Mouse (Mus musculus) liver, postnatal 0 days (tissue): ENCODE data around the gene Wars. TPM values are rescaled to one million over a fixed set of nuclear protein-coding genes. Genes with fewer than 3 reads are reported as not detected.

Experiments used
- ATAC-seq: fragments of 200-750 bp; cut with Nextera tagmentation; 2 replicates; pipeline ENCODE4 v1.8.0; 2017; ENCODE audit warnings: mild to moderate bottlenecking, moderate library complexity
- DNase-seq: peaks from one replicate; pipeline ENCODE4 v3.0.0-alpha.2; 2016
- H3K27ac ChIP-seq: fragments of 300-500 bp; sonication (generic); 2 replicates; pipeline ENCODE4 v1.5.1; 2014; ENCODE audit warnings: antibody characterized with exemption, moderate library complexity, mild to moderate bottlenecking, low read depth
- H3K27me3 ChIP-seq: fragments of 300-500 bp; sonication (generic); 2 replicates; pipeline ENCODE4 v1.6.1; 2014; ENCODE audit warnings: low read length, control low read depth, mixed read lengths; ENCODE audit not compliant: insufficient read depth
- H3K36me3 ChIP-seq: fragments of 300-500 bp; sonication (generic); replicated peaks from 2 replicates; pipeline ENCODE4 v1.6.1; 2014; ENCODE audit warnings: mild to moderate bottlenecking, control low read depth, low read length, moderate library complexity, mixed read lengths; ENCODE audit not compliant: insufficient read depth
- H3K4me1 ChIP-seq: fragments of 300-500 bp; sonication (generic); 2 replicates; pipeline ENCODE4 v1.6.1; 2014; ENCODE audit warnings: antibody characterized with exemption, mild to moderate bottlenecking, control low read depth; ENCODE audit not compliant: insufficient read depth
- H3K4me2 ChIP-seq: fragments of 300-500 bp; sonication (generic); 2 replicates; pipeline ENCODE4 v1.6.1; 2014; ENCODE audit warnings: low read depth, mild to moderate bottlenecking, low read length, moderate library complexity, mixed read lengths
- H3K4me3 ChIP-seq: fragments of 300-500 bp; sonication (generic); 2 replicates; pipeline ENCODE4 v1.5.1; 2014; ENCODE audit warnings: low read depth, low read length
- H3K9ac ChIP-seq: fragments of 300-500 bp; sonication (generic); replicated peaks from 2 replicates; pipeline ENCODE4 v1.6.1; 2014; ENCODE audit warnings: mild to moderate bottlenecking, moderate library complexity
- H3K9me3 ChIP-seq: fragments of 300-500 bp; sonication (generic); 2 replicates; pipeline ENCODE4 v1.6.1; 2016; ENCODE audit warnings: mild to moderate bottlenecking, control low read depth, low read length, mixed read lengths
- CTCF ChIP-seq: sonication (generic); IDR thresholded peaks from 2 replicates; pipeline ENCODE4 v1.5.1; 2016; ENCODE audit warnings: antibody characterized with exemption, low read depth
- EP300 ChIP-seq: IDR thresholded peaks from 2 replicates; pipeline ENCODE4 v1.6.1; 2016; ENCODE audit warnings: antibody characterized with exemption, low read depth, mild to moderate bottlenecking
- WGBS: fragments of 180-500 bp; shearing (Covaris S2); extraction: QIAGEN DNeasy Blood & Tissue Kit; methylation state at CpG from one replicate; pipeline ENCODE4 v1.1.7; 2014; ENCODE audit not compliant: insufficient replicate concordance; 5-methylcytosine and 5-hydroxymethylcytosine counted together
- polyA plus RNA-seq: library from polyadenylated mRNA; unstranded; fragments of >200 nt; fragmentation: Nextera tagmentation; extraction: Ambion mirVana; gene quantifications from 2 replicates; pipeline ENCODE4 v1.2.1, GENCODE M21; 2015

Wars gene
- polyA plus RNA-seq, 1 experiment from 2014 or later, result 15.9 TPM

DNA sequence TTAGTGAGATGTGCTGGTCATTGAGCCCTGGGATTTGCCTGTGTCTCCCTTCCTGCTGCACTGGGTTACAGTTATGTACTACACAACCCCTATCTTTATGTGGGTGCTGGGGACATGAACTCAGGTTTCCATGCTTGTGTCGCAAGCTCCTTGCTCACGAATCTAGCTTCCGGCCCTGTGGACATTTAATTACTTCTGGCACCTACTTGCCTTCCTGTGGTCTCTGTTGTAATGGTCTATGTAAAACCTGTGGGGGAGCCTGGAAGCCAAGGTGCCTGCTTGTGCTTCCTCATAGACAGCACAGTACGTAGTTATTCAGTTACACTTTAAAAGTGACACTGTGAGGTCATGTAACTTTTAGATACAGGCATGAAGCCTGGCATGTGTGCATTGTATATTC lies 43.5 kb upstream of the Wars start:
- WGBS, result 54% methylated on average over 4 of the region's 4 CpGs
- Histone ChIP-seq H3K36me3 (no peaks in the 10 kb centered on the region), H3K4me2 (no peak overlapping the region), H3K27me3 (no peaks in the 10 kb centered on the region), H3K4me1 (peaks cover 3% of the 10 kb centered on the region; the same call in 1 of the 2 replicates), H3K27ac (no peak overlapping the region), H3K9me3 (no peaks in the 10 kb centered on the region), H3K9ac (no peak overlapping the region), H3K4me3 (no peak overlapping the region)
- ATAC-seq (0 out of 2 replicates have a peak, but pooled peaks have one; percentile 23), DNase-seq (peak; percentile 24)
- TF ChIP-seq CTCF (no peak), EP300 (no peak)

DNA sequence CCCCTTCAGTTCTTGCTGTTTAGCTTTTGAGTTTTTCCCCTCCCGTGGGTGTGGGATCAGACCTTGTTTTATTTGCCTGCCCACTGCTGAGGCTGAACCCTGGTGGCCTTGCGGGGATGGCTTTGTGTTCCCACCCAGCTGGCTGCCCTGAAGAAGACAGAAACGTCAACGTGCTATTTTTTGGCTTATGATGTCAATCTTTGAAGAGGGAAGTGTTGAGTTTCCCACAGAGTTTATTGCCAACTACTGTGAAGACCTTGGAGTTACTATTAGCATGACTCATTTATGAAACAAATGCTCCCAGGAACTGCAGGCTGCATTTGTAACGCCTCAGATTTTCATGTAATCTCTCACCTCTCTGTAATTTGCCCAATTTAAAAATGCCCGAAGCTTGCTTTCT lies 42.9 kb upstream of the Wars start:
- no peak for DNase-seq
- H3K4me2 ChIP-seq, result no peak overlapping the region
- H3K27ac ChIP-seq, result no peak overlapping the region
- TF ChIP-seq CTCF (no peak), EP300 (no peak)
- ATAC-seq, result no peak
- no peak overlapping the region for H3K9ac ChIP-seq
- no peaks in the 10 kb centered on the region for H3K9me3 ChIP-seq
- no peaks in the 10 kb centered on the region for H3K27me3 ChIP-seq
- H3K4me1 ChIP-seq, result peaks cover 3% of the 10 kb centered on the region; the same call in 1 of the 2 replicates
- no peak overlapping the region for H3K4me3 ChIP-seq
- no peaks in the 10 kb centered on the region for H3K36me3 ChIP-seq
- 43% methylated on average over 6 of the region's 6 CpGs for WGBS

DNA sequence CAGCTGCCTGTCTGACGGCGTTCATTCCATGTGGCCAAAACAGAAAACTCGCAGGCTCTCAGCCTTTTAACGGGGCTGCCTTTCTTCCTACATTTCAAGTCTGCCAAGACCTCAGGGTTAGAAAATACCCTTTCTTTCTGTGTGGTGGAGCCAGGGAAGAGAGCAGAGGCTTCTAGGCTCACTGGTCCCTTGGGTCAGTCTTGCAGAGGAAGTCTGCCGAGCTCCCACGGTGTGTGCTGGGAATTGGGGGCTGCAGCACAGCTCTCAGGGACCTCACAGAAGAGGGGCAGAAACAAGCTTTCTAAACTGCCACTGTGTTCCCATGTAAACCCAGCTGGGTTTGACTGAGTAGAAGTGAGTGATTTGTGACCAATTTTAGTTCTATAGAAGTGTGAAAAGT lies 40.3 kb upstream of the Wars start:
- peaks cover 5% of the 10 kb centered on the region; the same call in 1 of the 2 replicates for H3K4me1 ChIP-seq
- H3K4me2 ChIP-seq, result no peak overlapping the region
- no peak for TF ChIP-seq CTCF
- no peak for TF ChIP-seq EP300
- ATAC-seq (no peak), DNase-seq (no peak)
- H3K4me3 ChIP-seq, result no peak overlapping the region
- no peaks in the 10 kb centered on the region for H3K9me3 ChIP-seq
- 80% methylated on average over 6 of the region's 6 CpGs for WGBS
- H3K9ac ChIP-seq, result no peak overlapping the region
- H3K27ac ChIP-seq, result no peak overlapping the region
- no peaks in the 10 kb centered on the region for H3K36me3 ChIP-seq
- no peaks in the 10 kb centered on the region for H3K27me3 ChIP-seq

DNA sequence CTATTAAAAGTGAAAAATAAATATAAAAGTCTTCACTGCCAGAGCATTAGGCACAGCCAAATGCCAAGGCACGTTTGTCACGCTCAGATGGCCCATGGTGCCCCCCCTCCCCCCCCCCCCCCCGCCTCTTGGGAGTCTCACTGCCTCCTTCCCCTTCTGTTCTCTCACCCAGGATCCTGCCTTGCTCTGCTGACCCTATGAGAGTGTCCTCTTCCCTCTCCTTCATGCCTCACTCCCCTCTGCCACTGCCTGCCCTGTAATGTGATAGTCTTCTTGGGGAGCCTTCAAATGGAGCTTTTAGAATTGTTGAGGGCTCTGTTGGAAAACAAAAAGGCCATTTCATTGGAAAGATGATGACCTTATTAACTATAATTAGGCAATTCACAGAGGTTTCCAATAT lies 38.1 kb upstream of the Wars start:
- DNase-seq (no peak), ATAC-seq (no peak)
- H3K27ac ChIP-seq, result no peak overlapping the region
- no peak overlapping the region for H3K4me3 ChIP-seq
- H3K4me2 ChIP-seq, result no peak overlapping the region
- no peaks in the 10 kb centered on the region for H3K9me3 ChIP-seq
- H3K4me1 ChIP-seq, result peaks cover 3% of the 10 kb centered on the region; the same call in 1 of the 2 replicates
- no peaks in the 10 kb centered on the region for H3K27me3 ChIP-seq
- H3K36me3 ChIP-seq, result no peaks in the 10 kb centered on the region
- H3K9ac ChIP-seq, result no peak overlapping the region
- 59% methylated on average over 3 of the region's 3 CpGs for whole genome bisulfite sequencing
- TF ChIP-seq CTCF, result no peak
- no peak for TF ChIP-seq EP300

DNA sequence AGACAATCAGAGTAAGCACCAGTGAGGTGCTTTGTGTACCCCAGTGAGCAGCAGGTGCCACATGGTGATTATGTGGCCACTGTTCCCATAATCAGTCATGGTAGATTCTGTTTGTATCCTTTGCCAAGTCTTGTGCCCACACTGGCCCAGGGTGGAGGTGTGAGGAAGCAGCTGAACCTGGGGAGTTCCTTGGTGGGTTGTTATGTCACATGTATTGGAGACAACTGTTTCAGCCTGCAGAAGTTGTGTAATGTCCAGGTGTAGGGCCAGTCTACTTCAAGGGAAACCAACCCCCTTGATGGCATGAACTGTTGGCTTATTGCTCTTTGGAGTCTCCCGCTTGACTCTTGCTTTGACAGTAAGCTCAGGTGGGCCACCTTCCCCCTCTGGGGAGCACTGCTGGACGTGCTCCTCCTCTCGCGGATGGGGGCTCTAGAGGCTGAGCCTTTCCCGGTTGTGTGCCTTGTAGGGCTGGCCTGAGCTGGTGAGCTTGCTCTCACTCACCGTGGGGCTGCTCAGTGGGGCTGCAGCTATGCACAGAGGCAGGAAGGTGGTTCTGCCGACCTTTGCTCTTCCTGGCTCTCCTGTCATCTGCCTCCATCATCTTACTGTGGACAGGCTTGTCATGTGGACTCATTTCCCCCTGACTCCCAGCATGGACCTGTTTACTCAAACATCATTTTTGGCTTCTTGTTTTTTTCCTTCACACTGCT lies 37.5 kb upstream of the Wars start:
- Histone ChIP-seq H3K4me2 (no peak overlapping the region), H3K9me3 (no peaks in the 10 kb centered on the region), H3K27ac (no peak overlapping the region), H3K27me3 (no peaks in the 10 kb centered on the region), H3K36me3 (no peaks in the 10 kb centered on the region), H3K4me3 (no peak overlapping the region), H3K9ac (no peak overlapping the region), H3K4me1 (peaks cover 3% of the 10 kb centered on the region; the same call in 1 of the 2 replicates)
- ATAC-seq, result no peak
- DNase-seq, result no peak
- TF ChIP-seq CTCF (no peak), EP300 (no peak)
- 73% methylated on average over 7 of the region's 7 CpGs for WGBS

DNA sequence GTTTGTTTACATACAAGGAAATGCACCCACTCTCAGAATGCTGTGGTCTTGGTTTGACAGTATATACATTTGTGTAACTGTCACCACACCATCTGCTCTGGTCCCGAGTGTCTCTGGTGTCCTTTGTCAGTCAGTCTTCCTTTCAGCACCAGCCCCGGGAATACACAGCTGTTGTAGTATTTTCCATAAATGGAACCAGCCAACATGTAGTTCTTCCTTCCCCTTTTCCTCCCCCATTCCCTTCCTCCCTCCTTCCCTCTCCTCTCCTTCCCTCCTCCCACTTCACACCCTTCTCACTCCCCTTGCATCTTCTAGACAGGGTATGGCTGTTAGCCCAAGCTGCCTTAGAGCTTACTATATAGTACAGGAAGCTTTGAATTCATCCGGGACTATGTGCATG lies 35.5 kb upstream of the Wars start:
- TF ChIP-seq EP300 (no peak), CTCF (no peak)
- Histone ChIP-seq H3K9me3 (no peaks in the 10 kb centered on the region), H3K4me1 (peaks cover 3% of the 10 kb centered on the region; the same call in 1 of the 2 replicates), H3K4me2 (no peak overlapping the region), H3K36me3 (no peaks in the 10 kb centered on the region), H3K4me3 (no peak overlapping the region), H3K27ac (no peak overlapping the region), H3K27me3 (no peaks in the 10 kb centered on the region), H3K9ac (no peak overlapping the region)
- DNase-seq (no peak), ATAC-seq (no peak)
- 59% methylated on average over 3 of the region's 3 CpGs for WGBS
